Mouse (Mus musculus): Measurements from ENCODE around the gene Hoxa4. TPM values are rescaled to one million over a fixed set of nuclear protein-coding genes. Genes with fewer than 3 reads are reported as not detected.

Gene Hoxa4
- total and polyA plus RNA-seq, 3 experiments: not detected

- H3K27me3 ChIP-seq (ENCODE audit: insufficient read depth, low read length): peaks cover 43% of the 10 kb centered on the region
- ATAC-seq (ENCODE audit: extremely low read depth, insufficient number of reproducible peaks, low FRiP score, poor library complexity, severe bottlenecking) (no peak), DNase-seq (ENCODE audit: low spot score) (no peak)
- no peak overlapping the region for H3K4me3 ChIP-seq (ENCODE audit: low read depth, low read length)
- no peaks in the 10 kb centered on the region for H3K36me3 ChIP-seq (replicated peaks)
- no peaks in the 10 kb centered on the region for H3K4me1 ChIP-seq (ENCODE audit: insufficient read depth, low read depth, low read length)
- no peaks in the 10 kb centered on the region for H3K9me3 ChIP-seq (replicated peaks)
- TF ChIP-seq TAL1 (conservative IDR thresholded peaks at IDR 0.05; ENCODE audit: low read depth, low read length): no peak
- TF ChIP-seq GATA2 (IDR thresholded peaks at IDR 0.05; ENCODE audit: borderline replicate concordance, low read depth, low read length): no peak
- no peak for TF ChIP-seq CTCF (IDR thresholded peaks at IDR 0.05; ENCODE audit: low read depth, low read length)
- TF ChIP-seq GATA1 (IDR thresholded peaks at IDR 0.05; ENCODE audit: borderline replicate concordance, low read length): no peak
- no peak for TF ChIP-seq POLR2AphosphoS5 (IDR thresholded peaks at IDR 0.05; ENCODE audit: insufficient replicate concordance, low read depth, low read length)
Measured at GRCm38 (mm10) chr6:52179690-52180089, 11.9 kb downstream of the Hoxa4 start.

- Histone ChIP-seq H3K36me3 (replicated peaks) (no peaks in the 10 kb centered on the region), H3K9me3 (replicated peaks) (no peaks in the 10 kb centered on the region), H3K4me1 (ENCODE audit: insufficient read depth, low read depth, low read length) (no peaks in the 10 kb centered on the region), H3K4me3 (ENCODE audit: low read depth, low read length) (no peak overlapping the region), H3K27me3 (ENCODE audit: insufficient read depth, low read length) (peaks cover 40% of the 10 kb centered on the region)
- ATAC-seq (ENCODE audit: extremely low read depth, insufficient number of reproducible peaks, low FRiP score, poor library complexity, severe bottlenecking): no peak
- TF ChIP-seq GATA1 (IDR thresholded peaks at IDR 0.05; ENCODE audit: borderline replicate concordance, low read length) (no peak), CTCF (IDR thresholded peaks at IDR 0.05; ENCODE audit: low read depth, low read length) (no peak), GATA2 (IDR thresholded peaks at IDR 0.05; ENCODE audit: borderline replicate concordance, low read depth, low read length) (no peak), POLR2AphosphoS5 (IDR thresholded peaks at IDR 0.05; ENCODE audit: insufficient replicate concordance, low read depth, low read length) (no peak), TAL1 (conservative IDR thresholded peaks at IDR 0.05; ENCODE audit: low read depth, low read length) (no peak)
- no peak for DNase-seq (ENCODE audit: low spot score)
Measured at GRCm38 (mm10) chr6:52178918-52179665, 12.5 kb downstream of the Hoxa4 start.

- H3K9me3 ChIP-seq (replicated peaks): no peaks in the 10 kb centered on the region
- no peak overlapping the region for H3K4me3 ChIP-seq (ENCODE audit: low read depth, low read length)
- DNase-seq (ENCODE audit: low spot score) (no peak), ATAC-seq (ENCODE audit: extremely low read depth, insufficient number of reproducible peaks, low FRiP score, poor library complexity, severe bottlenecking) (no peak)
- H3K4me1 ChIP-seq (ENCODE audit: insufficient read depth, low read depth, low read length): no peaks in the 10 kb centered on the region
- no peaks in the 10 kb centered on the region for H3K36me3 ChIP-seq (replicated peaks)
- TF ChIP-seq GATA1 (IDR thresholded peaks at IDR 0.05; ENCODE audit: borderline replicate concordance, low read length) (no peak), TAL1 (conservative IDR thresholded peaks at IDR 0.05; ENCODE audit: low read depth, low read length) (no peak), POLR2AphosphoS5 (IDR thresholded peaks at IDR 0.05; ENCODE audit: insufficient replicate concordance, low read depth, low read length) (no peak), GATA2 (IDR thresholded peaks at IDR 0.05; ENCODE audit: borderline replicate concordance, low read depth, low read length) (no peak), CTCF (IDR thresholded peaks at IDR 0.05; ENCODE audit: low read depth, low read length) (no peak)
- H3K27me3 ChIP-seq (ENCODE audit: insufficient read depth, low read length): peaks cover 40% of the 10 kb centered on the region
Measured at GRCm38 (mm10) chr6:52177806-52178205, 13.7 kb downstream of the Hoxa4 start.

DNA sequence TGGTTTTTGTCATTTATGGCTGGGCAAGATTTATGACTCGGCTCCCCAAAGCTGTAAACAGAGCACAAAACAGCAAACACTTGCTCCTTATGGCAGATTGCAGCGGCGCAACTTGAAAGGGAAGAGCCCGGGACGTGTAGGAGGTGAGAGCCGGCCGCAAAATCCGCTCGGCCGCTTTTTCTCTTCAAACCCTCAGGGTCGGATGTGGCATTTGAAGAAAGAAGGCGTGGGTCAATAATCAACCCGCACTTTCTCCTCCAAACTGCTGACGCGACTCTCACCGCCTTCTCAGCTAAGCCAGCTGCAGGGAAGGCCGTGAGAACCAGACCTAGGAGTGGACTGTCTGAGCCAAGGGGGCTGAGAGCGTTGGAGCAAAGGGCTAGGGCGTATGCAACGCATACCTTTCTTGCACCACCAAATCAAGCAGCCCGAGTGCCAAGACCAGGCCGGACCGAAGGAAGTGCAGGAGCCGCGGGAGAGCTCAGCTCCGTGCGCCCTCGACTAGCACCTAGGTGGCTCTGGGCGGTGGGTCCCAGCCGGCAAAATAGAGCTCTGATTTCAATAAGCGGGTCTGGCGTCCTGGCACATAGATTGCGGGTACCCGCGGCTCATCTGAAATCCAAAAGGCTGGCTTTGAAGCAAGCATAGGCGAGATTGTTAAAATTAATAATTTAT, 14.4 kb downstream of the Hoxa4 start, which contains the start of gene 5730596B20Rik:
TSS of gene 5730596B20Rik (plus strand) at position 438 of the 675 bp plus-strand sequence.
- DNase-seq (ENCODE audit: low spot score) (no peak), ATAC-seq (ENCODE audit: extremely low read depth, insufficient number of reproducible peaks, low FRiP score, poor library complexity, severe bottlenecking) (no peak)
- no peaks in the 10 kb centered on the region for H3K36me3 ChIP-seq (replicated peaks)
- H3K4me1 ChIP-seq (ENCODE audit: insufficient read depth, low read depth, low read length): no peaks in the 10 kb centered on the region
- no peaks in the 10 kb centered on the region for H3K9me3 ChIP-seq (replicated peaks)
- H3K4me3 ChIP-seq (ENCODE audit: low read depth, low read length): no peak within 1 kb of the TSS
- peaks cover 45% of the 10 kb centered on the region for H3K27me3 ChIP-seq (ENCODE audit: insufficient read depth, low read length)
- TF ChIP-seq CTCF (IDR thresholded peaks at IDR 0.05; ENCODE audit: low read depth, low read length) (no peak), GATA1 (IDR thresholded peaks at IDR 0.05; ENCODE audit: borderline replicate concordance, low read length) (no peak), GATA2 (IDR thresholded peaks at IDR 0.05; ENCODE audit: borderline replicate concordance, low read depth, low read length) (no peak), TAL1 (conservative IDR thresholded peaks at IDR 0.05; ENCODE audit: low read depth, low read length) (no peak), POLR2AphosphoS5 (IDR thresholded peaks at IDR 0.05; ENCODE audit: insufficient replicate concordance, low read depth, low read length) (no peak)

- H3K4me1 ChIP-seq (ENCODE audit: insufficient read depth, low read depth, low read length): no peaks in the 10 kb centered on the region
- H3K9me3 ChIP-seq (replicated peaks): no peaks in the 10 kb centered on the region
- no peak overlapping the region for H3K4me3 ChIP-seq (ENCODE audit: low read depth, low read length)
- ATAC-seq (ENCODE audit: extremely low read depth, insufficient number of reproducible peaks, low FRiP score, poor library complexity, severe bottlenecking): no peak
- H3K27me3 ChIP-seq (ENCODE audit: insufficient read depth, low read length): peaks cover 48% of the 10 kb centered on the region
- DNase-seq (ENCODE audit: low spot score): no peak
- H3K36me3 ChIP-seq (replicated peaks): no peaks in the 10 kb centered on the region
- TF ChIP-seq POLR2AphosphoS5 (IDR thresholded peaks at IDR 0.05; ENCODE audit: insufficient replicate concordance, low read depth, low read length) (no peak), TAL1 (conservative IDR thresholded peaks at IDR 0.05; ENCODE audit: low read depth, low read length) (no peak), GATA1 (IDR thresholded peaks at IDR 0.05; ENCODE audit: borderline replicate concordance, low read length) (no peak), CTCF (IDR thresholded peaks at IDR 0.05; ENCODE audit: low read depth, low read length) (no peak), GATA2 (IDR thresholded peaks at IDR 0.05; ENCODE audit: borderline replicate concordance, low read depth, low read length) (no peak)
Measured at GRCm38 (mm10) chr6:52176391-52176790, 15.2 kb downstream of the Hoxa4 start.

GRCm38 (mm10) chr6:52175864-52176263, 15.7 kb downstream of the Hoxa4 start:
- DNase-seq (ENCODE audit: low spot score) (no peak), ATAC-seq (ENCODE audit: extremely low read depth, insufficient number of reproducible peaks, low FRiP score, poor library complexity, severe bottlenecking) (no peak)
- no peaks in the 10 kb centered on the region for H3K36me3 ChIP-seq (replicated peaks)
- TF ChIP-seq GATA2 (IDR thresholded peaks at IDR 0.05; ENCODE audit: borderline replicate concordance, low read depth, low read length) (no peak), GATA1 (IDR thresholded peaks at IDR 0.05; ENCODE audit: borderline replicate concordance, low read length) (no peak), TAL1 (conservative IDR thresholded peaks at IDR 0.05; ENCODE audit: low read depth, low read length) (no peak), CTCF (IDR thresholded peaks at IDR 0.05; ENCODE audit: low read depth, low read length) (no peak), POLR2AphosphoS5 (IDR thresholded peaks at IDR 0.05; ENCODE audit: insufficient replicate concordance, low read depth, low read length) (no peak)
- no peaks in the 10 kb centered on the region for H3K4me1 ChIP-seq (ENCODE audit: insufficient read depth, low read depth, low read length)
- no peak overlapping the region for H3K4me3 ChIP-seq (ENCODE audit: low read depth, low read length)
- H3K27me3 ChIP-seq (ENCODE audit: insufficient read depth, low read length): peaks cover 53% of the 10 kb centered on the region
- no peaks in the 10 kb centered on the region for H3K9me3 ChIP-seq (replicated peaks)

Measured in G1E (cell line).